In genomic region chr7:127206606-127207005, GRCm38 (mm10) we compare ENCODE assay signal across 7 mouse cellular contexts. TPM values are rescaled to one million over a fixed set of nuclear protein-coding genes. Genes with fewer than 3 reads are reported as not detected.
DNase-seq lines count a peak whose midpoint lies in the region; ATAC-seq and TF ChIP-seq lines count a peak whose summit lies in the region.

No protein-coding gene starts in this region.

- no peaks in the 10 kb centered on the region for H3K27me3 ChIP-seq in C2C12 (ENCODE audit: control insufficient read depth, insufficient read depth, insufficient read length)
- H3K27me3 ChIP-seq in heart, embryonic 16.5 days (ENCODE audit: control insufficient read depth, insufficient read depth, low read length): no peaks in the 10 kb centered on the region

- ATAC-seq in heart, embryonic 16.5 days (replicated peaks; ENCODE audit: extremely low read depth, insufficient read depth, low FRiP score): no peak

- no peaks in the 10 kb centered on the region for H3K9me3 ChIP-seq in ES-E14 (ENCODE audit: control insufficient read depth, insufficient read depth, low read depth, low read length)
- H3K9me3 ChIP-seq in heart, embryonic 16.5 days (replicated peaks; ENCODE audit: control insufficient read depth, low read length): no peaks in the 10 kb centered on the region

- peaks cover 6 to 24% of the 10 kb centered on the region in 2 experiments for H3K4me1 ChIP-seq in ES-E14 (ENCODE audit: control insufficient read depth in 2 of 2, insufficient read depth in 2 of 2, low read length in 2 of 2, poor library complexity in 1 of 2)
- peaks cover 21% of the 10 kb centered on the region for H3K4me1 ChIP-seq in heart, embryonic 16.5 days (ENCODE audit: control insufficient read depth, insufficient read depth, low read length)

- H3K9ac ChIP-seq in ES-E14 (ENCODE audit: insufficient read depth, low read depth, low read length, poor library complexity, severe bottlenecking): peak overlapping the region; percentile 97
- peak overlapping the region; percentile 95 for H3K9ac ChIP-seq in heart, embryonic 16.5 days (ENCODE audit: low read length)

- peak overlapping the region; percentile 68 for H3ac ChIP-seq in C2C12 (ENCODE audit: control insufficient read depth, insufficient read length, low read depth)

- peaks cover 36% of the 10 kb centered on the region for H3K79me3 ChIP-seq in C2C12 (ENCODE audit: low read depth)

- peaks cover 55% of the 10 kb centered on the region for H3K79me2 ChIP-seq in C2C12 (ENCODE audit: control insufficient read depth, insufficient read depth)

- WGBS in heart, embryonic 16.5 days: 34% methylated on average over 2 of the region's 2 CpGs

- in situ Hi-C loops in ES-E14 (cut with MboI; ENCODE audit: low sequenced_read_pairs in 2 of 2, unreplicated experiment in 2 of 2): no loop called here

- H3K4me2 ChIP-seq in heart, embryonic 16.5 days (ENCODE audit: low read depth, low read length): peak overlapping the region; percentile 96

- H3K36me3 ChIP-seq in C2C12 (ENCODE audit: control insufficient read depth, insufficient read depth) (peaks cover 15% of the 10 kb centered on the region), ES-E14 (ENCODE audit: control insufficient read depth, insufficient read depth, low read length, poor library complexity, severe bottlenecking) (peaks cover 20% of the 10 kb centered on the region)
- peaks cover 20% of the 10 kb centered on the region for H3K36me3 ChIP-seq in heart, embryonic 16.5 days (ENCODE audit: control insufficient read depth, insufficient read depth)

- TF ChIP-seq CTCF in C2C12 (IDR thresholded peaks at IDR 0.05; ENCODE audit: control insufficient read depth, insufficient read depth, insufficient read length): no peak

- intact Hi-C loops in gastrocnemius, postnatal 14 days (cut with DNase I; ENCODE audit: low total_unique reads): no loop called here

- H3K27ac ChIP-seq in ES-E14 (ENCODE audit: insufficient read depth, low read depth, low read length, poor library complexity, severe bottlenecking): 0 out of 2 replicates have a peak overlapping the region, but pooled peaks have one; percentile 8
- peak overlapping the region; percentile 87 for H3K27ac ChIP-seq in heart, embryonic 16.5 days (ENCODE audit: low read length)

- H3K4me3 ChIP-seq in C2C12 (ENCODE audit: insufficient read depth, poor library complexity, severe bottlenecking): peak overlapping the region; percentile 83
- H3K4me3 ChIP-seq in ES-E14 (ENCODE audit: insufficient read depth in 1 of 2, low read depth in 1 of 2, low read length in 2 of 2, poor library complexity in 1 of 2, severe bottlenecking in 1 of 2): peak overlapping the region; percentile 93 to 94
- peak overlapping the region; percentile 88 for H3K4me3 ChIP-seq in heart, embryonic 16.5 days (ENCODE audit: low read length)

- DNase-seq in ES-E14 (ENCODE audit: low read depth, low spot score): no peak
- peak; percentile 30 for DNase-seq in lung, postnatal 36 days
- DNase-seq in gastrocnemius, postnatal 14 days: no peak
- no peak for DNase-seq in right cerebral cortex, postnatal 14 days
- DNase-seq in cerebellum, postnatal 14 days: no peak

TF ChIP-seq in C2C12, 6 proteins besides CTCF, POLR2A, EP300 and RAD21:
- TF ChIP-seq USF1 (IDR thresholded peaks at IDR 0.05; ENCODE audit: low read depth) (no peak), MYOD1 (IDR thresholded peaks at IDR 0.05; ENCODE audit: control insufficient read depth, insufficient read length, low read depth) (no peak), MYOG (IDR thresholded peaks at IDR 0.05; ENCODE audit: control insufficient read depth, extremely low read depth, insufficient read length) (no peak), FOSL1 (IDR thresholded peaks at IDR 0.05; ENCODE audit: insufficient read depth, low read length, poor library complexity, severe bottlenecking) (no peak), MAX (IDR thresholded peaks at IDR 0.05) (no peak), CEBPB (IDR thresholded peaks at IDR 0.05; ENCODE audit: low read depth) (no peak)

TF ChIP-seq in ES-E14, 5 proteins besides CTCF, POLR2A, EP300 and RAD21:
- TF ChIP-seq ZNF384 (IDR thresholded peaks at IDR 0.05; ENCODE audit: low read depth, low read length) (no peak), MAFK (IDR thresholded peaks at IDR 0.05; ENCODE audit: insufficient read depth, low read depth, low read length) (no peak), ZC3H11A (IDR thresholded peaks at IDR 0.05; ENCODE audit: borderline replicate concordance, low read depth, low read length) (no peak), CHD2 (IDR thresholded peaks at IDR 0.05; ENCODE audit: low read depth, low read length) (no peak)
TF ChIP-seq in ES-E14: peak in this region for 0.

RNA-seq across cellular contexts. Expression of gene Tbc1d10b, which starts 1.7 kb away (rescaled TPM):
- 41.4 TPM for polyA plus RNA-seq in C2C12 (2012; fragmentation: generic; extraction: Trizol)
- 63.3 and 67.0 TPM in 2 replicates for total RNA-seq in ES-E14 (2012; rRNA removed)
- 15.2 and 22.3 TPM in 2 replicates for polyA plus RNA-seq in heart, embryonic 16.5 days (2015; fragmentation: Nextera tagmentation; extraction: Ambion mirVana)
- total RNA-seq in gastrocnemius, postnatal 14 days (2021): 10 to 100 TPM; 32.1 to 32.9 TPM

RNA-seq across cellular contexts. Expression of gene Mylpf, which starts 2.1 kb away (rescaled TPM):
- polyA plus RNA-seq in C2C12 (2012; fragmentation: generic; extraction: Trizol): 39.4 TPM
- total RNA-seq in ES-E14 (2012; rRNA removed): 322 and 498 TPM in 2 replicates
- 16.2 and 31.6 TPM in 2 replicates for polyA plus RNA-seq in heart, embryonic 16.5 days (2015; fragmentation: Nextera tagmentation; extraction: Ambion mirVana)
- total RNA-seq in gastrocnemius, postnatal 14 days (2021): over 10,000 TPM; 57,620 to 58,231 TPM

RNA-seq across cellular contexts. Expression of gene Cd2bp2, which starts 10.8 kb away (rescaled TPM):
- 56.2 TPM for polyA plus RNA-seq in C2C12 (2012; fragmentation: generic; extraction: Trizol)
- total RNA-seq in ES-E14 (2012; rRNA removed): 113 and 133 TPM in 2 replicates
- 42.2 and 44.4 TPM in 2 replicates for polyA plus RNA-seq in heart, embryonic 16.5 days (2015; fragmentation: Nextera tagmentation; extraction: Ambion mirVana)
- 10 to 100 TPM; 30.0 to 32.0 TPM for total RNA-seq in gastrocnemius, postnatal 14 days (2021)

RNA-seq across cellular contexts. Expression of gene Zfp553, which starts 26.3 kb away (rescaled TPM):
- 16.1 TPM for polyA plus RNA-seq in C2C12 (2012; fragmentation: generic; extraction: Trizol)
- total RNA-seq in ES-E14 (2012; rRNA removed): 55.2 and 64.7 TPM in 2 replicates
- 21.0 and 21.9 TPM in 2 replicates for polyA plus RNA-seq in heart, embryonic 16.5 days (2015; fragmentation: Nextera tagmentation; extraction: Ambion mirVana)
- total RNA-seq in gastrocnemius, postnatal 14 days (2021): 1 to 10 TPM; 4.2 to 5.4 TPM

RNA-seq across cellular contexts. Expression of gene Sept1, which starts 26.3 kb away (rescaled TPM):
- 1.7 TPM for polyA plus RNA-seq in C2C12 (2012; fragmentation: generic; extraction: Trizol)
- 85.8 and 128 TPM in 2 replicates for total RNA-seq in ES-E14 (2012; rRNA removed)
- 35.1 and 57.5 TPM in 2 replicates for polyA plus RNA-seq in heart, embryonic 16.5 days (2015; fragmentation: Nextera tagmentation; extraction: Ambion mirVana)
- total RNA-seq in gastrocnemius, postnatal 14 days (2021): 1 to 10 TPM; 4.2 to 5.0 TPM

Comparison
In these comparisons a context has a peak if more than half of its experiments do, and no peak if none do; other contexts are left out.
1. RNA of gene Mylpf, which starts 2.1 kb away (total RNA-seq): 57,620 to 58,231 TPM in gastrocnemius, postnatal 14 days; 322 to 498 TPM in ES-E14; every median in the first group is over 100 times any median in the second.
2. Peak in every context shown above with its lines, with median percentiles within 50 percentile points of each other: H3K4me3 ChIP-seq.